Mouse (Mus musculus): Measurements from ENCODE around the gene Nr2f2.

Nr2f2 gene

DNA sequence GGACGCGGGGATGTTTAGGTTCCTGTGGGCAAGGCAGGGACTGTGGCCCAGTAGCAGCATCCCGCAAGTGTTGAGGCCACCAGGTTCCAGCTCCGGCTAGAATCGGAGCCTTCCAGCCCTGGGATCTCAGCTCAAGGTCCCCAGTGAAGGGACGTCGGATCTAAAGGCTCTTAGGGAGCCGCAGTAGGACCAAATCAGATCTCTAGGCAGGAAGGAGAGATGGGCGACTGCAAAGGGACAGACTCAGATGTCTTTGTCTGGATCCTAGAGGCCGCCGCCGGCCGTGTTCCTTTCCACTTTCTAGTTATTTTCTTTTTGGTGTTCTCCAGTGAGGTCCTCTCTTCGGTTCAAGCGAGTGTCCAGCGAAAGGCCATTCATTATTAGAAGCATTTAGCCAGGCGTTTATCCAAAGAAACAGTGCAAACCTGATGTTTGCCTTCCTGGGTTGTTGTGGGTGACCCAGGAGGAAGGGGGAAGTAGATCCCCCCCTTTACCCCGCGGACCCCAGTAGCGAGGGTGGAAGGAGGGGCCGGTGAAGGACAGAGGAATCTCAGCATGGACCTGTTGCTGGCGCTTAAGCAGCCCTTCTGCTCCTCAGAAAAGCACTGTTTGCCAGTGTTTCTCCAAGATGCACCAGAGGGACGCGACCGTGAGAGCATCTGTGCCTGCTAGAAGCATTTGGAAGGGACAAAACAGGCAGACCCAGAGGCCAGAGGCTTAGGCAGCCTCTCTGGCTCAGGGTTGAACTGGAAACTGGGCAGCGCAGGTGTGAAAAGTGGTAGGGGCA is 34.3 kb downstream of the Nr2f2 start:
- no peak for DNase-seq (ENCODE audit: low spot score)

DNA sequence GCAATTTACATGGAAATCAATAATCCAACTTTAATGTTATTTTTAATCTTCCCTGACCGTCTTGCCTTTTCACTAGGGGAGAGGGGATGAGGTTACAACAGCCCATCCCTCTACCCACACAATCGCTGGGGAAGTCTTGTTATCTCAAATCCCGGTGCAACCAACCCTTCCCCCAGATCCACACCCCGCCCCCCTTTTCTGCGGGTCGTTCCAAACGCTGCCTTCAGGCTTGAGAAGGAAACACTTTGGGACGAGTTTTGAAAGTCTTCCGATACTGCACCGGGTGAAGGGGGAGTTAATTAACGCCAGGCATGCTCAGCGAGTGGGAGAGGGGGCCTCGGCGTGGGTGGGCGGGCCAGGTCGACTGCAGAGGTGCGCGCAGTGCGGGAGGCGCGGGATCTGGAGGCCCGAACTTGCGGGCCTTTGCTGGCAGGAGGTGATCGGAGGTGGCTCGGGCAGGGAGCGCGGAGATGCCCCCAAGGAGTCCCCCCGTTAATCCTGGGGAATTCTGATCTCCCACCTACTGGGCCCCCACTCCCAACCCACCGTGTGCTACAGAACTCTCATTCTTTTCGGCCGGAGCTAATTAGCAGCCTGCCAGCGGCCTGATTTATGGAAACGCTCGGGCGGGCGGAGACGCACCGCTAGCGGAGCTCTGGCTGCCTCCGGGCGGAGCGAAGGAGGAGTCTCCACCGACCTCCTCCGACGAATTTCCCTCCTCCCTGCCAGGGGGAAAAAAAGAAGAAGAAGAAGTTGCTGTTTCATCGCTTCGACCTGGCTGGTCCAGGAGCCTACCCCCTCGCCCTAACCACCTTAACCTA is 35.1 kb downstream of the Nr2f2 start:
- peak; percentile 73 for DNase-seq (ENCODE audit: low spot score)

DNA sequence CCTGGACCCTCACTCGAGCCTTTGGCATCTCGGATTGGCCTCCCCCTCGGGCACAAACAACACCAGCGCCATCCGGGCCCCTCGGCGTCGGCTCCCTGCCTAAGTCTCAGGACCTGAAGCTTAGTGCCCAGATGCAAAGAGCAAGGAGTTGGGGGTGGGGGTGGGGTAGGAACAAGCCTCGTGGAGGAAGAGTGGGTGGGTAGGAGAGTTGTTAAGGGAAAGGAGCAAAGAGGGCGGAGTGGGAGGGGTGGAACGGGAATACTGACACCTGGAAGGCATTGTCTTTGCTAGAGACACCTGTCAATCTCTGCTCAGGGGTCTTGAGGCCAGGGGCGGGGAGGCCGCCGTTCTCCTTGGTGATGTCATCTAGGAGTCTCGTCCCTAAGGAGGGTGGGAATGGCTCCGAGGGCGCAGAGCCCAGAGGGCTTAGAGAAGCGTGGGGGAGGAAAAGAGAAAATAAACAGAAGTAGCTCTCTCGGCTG is 35.7 kb downstream of the Nr2f2 start:
- no peak for DNase-seq (ENCODE audit: low spot score)

DNA sequence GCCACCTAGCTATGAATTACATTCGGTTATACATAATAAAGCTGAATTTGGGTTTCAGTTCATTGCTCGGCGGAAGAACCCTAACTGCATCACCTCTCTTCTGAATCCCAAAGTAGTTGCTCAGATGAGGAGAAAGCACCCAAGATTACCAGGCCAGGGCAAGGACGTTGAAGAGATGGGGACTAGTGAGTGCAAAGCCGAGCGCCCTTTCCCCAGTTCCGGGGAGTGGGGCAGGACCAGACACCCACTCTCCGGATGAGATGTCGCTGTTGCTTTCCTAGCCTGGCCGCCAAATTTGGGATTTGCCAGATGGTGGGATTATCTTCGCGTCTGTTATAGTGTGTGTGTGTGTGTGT is 36.4 kb downstream of the Nr2f2 start:
- no peak for DNase-seq (ENCODE audit: low spot score)

DNA sequence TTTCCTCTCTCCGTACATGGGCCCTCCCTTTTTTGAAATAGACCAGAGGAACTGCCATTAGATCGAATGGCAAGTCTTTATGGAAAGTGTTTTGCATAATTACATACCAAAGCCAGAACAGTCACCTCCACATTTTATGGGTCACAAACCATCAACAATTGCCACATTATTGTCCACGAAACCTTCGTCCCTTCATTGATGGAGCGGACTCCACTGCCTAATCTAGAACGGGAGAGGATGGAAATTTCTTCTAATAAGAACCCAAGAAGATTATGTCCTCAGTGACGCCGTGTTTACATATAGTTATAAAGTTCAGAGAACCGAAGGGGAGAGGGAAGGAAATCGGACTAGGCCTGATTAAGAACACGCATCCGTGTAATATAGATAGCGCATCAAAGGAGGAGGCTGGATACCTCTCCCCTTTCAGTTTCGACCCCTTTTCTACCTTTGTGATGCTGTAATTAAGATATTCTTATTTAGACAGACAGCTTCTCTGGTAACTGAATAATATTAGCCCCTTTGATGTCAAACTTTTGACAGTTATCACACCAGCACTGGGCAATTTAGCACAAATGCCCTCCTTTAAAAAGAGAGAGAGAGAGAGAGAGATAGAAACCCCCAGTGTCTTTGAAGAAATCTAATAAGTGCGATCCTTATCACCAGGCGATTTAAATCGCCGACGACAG is 36.9 kb downstream of the Nr2f2 start:
- no peak for DNase-seq (ENCODE audit: low spot score)

DNA sequence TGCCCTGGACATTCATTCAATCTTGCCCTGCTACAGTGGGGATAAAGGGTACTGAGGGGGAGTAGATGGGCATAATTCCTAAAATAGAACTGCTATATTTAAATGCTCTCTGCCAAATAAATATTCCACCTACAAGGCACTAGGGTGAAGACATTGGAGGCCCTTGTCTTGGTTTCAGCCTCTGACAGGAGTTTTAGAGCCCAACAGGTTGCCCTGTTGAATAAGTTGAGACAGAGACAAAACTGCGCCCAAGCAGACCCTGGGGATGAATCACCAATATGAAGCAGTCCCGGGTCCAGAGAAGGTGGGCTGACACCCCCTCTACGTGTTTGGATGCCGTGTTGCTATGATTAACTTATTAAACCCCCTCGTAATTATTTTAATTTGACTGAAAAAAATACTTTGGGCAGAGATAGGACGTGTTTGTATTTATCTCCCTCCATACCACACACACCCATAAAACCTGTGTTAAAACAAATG is 37.5 kb downstream of the Nr2f2 start:
- DNase-seq (ENCODE audit: low spot score), result no peak

DNA sequence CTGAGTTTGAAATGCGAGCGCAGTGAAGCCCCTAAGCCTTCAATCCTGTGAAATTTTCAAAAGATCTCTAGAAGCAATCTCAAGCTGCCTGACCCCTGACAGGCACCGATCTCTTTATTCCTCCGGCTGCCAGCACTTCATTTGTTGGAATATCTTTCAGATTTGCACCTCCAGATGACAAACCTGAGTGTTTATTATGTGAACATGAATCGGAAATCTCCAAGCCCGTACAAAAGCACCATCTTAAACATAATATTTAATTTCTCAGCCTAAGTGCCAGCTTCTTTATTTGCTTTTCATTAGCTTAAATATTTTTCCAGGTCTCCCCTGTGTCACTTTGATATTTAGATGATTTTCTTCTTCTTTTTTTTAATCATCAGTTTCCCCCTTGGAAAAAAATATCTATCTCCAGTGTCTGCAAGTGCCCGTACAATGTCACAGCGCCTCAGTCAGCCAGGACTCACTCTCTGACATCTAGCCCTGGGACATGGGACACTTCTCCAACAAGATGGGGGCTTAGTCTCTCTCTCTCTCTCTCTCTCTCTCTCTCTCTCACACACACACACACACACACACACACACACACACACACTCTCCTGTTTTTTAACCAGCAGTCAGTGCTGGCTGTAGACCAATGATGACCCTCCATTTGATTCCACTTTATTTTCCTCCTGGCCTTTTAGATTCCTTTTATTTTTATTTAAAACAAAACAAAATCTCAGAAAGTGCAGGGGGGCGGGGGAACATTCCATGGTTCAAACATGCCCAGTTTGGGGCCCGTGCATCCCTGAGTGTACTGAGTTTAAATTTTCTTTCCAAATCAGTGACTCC is 38.1 kb downstream of the Nr2f2 start:
- no peak for DNase-seq (ENCODE audit: low spot score)

DNA sequence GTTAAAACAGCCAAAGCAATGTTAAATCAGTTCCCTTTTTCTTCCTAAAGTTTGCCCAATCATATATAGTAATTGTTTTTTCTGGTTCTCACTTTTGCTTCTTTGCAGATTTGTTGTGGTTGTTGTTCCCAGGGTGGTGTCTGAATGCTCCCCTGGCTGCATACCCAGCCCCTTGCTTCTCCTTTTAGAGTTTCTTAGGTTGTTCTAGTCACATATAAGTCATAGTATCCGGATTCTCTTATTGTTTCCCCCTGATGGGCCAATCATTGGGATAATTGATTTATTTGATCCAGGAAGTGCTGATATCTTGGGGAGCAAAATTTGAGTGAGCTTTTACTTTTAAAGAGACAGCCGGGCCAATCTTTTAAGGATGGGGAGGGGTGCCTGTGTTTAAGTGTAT is 39.3 kb downstream of the Nr2f2 start:
- DNase-seq (ENCODE audit: low spot score), result no peak

DNA sequence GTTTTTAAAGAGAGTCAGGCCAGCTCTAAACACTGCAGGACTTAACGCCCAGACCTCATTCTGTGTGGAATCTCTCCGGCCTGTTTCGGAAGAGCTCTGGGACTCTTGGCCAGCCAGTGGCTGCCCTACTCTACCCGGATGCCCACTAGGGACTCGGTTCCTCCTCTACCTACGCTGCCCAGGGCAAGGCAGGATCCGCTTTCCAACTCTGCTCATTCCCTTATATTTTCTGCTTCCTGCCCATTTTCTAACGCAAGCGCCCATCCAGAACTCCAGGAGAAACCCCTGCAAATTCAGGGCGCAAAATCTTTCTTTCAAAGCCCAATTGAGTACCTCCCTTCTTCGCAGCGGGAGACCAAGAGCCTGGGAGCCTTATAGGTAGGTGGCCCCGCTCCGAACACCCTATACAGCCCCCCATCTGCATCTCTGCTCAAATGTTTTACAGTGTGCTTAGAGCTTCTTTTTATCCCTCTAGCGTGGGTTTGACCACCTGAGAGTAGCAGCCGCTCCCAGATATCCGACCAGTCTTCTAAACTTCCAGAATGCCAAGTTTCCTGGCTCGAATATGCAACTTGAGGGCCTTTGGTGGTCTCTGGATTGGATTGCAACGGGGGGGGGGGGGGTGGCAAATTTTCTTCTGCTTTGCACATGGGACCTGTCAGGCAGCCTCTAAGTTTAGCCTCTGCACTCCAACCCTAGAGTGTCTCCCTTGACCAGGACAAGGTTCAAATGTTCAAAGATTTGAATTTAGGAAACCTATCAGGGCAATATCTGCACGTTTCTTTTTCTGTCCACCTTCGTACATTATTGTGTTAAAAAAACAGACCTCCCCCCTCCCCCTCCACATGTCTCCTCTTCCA is 40.1 kb downstream of the Nr2f2 start:
- DNase-seq (ENCODE audit: low spot score), result no peak

DNA sequence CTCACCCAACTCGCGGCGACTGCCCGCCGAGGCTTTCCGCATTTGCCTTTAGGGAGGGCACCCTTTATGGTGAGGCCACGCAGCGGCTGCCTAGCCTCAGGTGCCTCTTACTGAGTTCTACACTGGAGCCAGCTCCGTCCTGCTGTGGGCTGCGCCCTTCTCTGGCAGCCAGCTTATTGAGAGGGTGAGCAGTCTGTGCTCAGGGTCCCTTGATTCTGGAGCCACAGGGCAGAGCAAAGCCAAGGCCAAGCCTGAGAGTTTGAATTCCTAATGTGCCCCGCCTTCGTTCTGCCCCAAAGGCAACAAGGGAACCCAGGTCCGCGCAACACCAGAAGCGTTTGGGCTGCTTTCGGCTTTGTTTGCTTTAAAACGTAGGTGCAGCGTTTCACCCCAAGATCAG is 41.2 kb downstream of the Nr2f2 start:
- DNase-seq (ENCODE audit: low spot score), result no peak

DNA sequence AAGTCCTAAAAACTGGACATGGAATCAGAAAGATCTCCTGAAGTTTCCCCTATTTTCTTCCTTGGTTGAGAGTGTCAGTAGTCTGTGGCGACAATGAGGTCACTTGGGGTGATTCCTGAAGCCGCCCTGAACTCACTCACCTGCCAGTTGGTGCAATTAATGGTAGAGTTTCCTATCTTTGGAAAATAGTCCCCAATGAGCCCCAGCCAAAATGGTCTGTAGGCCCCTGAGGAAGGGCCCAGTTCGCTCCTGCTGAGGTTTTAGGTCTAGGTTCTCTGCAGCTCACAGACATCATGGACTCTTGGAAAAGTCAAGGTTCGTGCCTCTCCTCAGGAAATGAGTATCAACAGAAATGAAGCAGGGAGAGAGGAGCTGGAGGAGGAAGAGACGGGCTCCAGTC is 42.0 kb downstream of the Nr2f2 start:
- no peak for DNase-seq (ENCODE audit: low spot score)

DNA sequence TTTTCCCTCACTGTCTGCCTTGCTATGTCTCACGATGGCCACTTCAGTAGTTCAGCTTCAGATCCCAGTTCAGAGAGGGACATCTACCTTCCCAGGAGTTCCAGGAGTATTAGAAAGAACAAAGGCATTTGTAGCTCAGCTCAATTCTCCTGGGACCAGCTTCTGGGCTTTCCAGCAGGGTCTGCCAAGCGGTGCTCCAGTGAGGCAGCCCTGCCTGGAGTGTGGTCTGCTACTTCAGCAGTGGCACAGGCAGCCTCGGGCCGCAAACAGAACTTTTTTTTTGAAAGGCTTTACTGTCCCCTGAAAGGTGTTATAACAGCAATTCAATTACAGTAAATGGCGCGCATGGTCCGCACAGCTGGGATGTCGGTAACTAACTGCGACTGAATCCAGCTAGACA is 42.5 kb downstream of the Nr2f2 start:
- no peak for DNase-seq (ENCODE audit: low spot score)

DNA sequence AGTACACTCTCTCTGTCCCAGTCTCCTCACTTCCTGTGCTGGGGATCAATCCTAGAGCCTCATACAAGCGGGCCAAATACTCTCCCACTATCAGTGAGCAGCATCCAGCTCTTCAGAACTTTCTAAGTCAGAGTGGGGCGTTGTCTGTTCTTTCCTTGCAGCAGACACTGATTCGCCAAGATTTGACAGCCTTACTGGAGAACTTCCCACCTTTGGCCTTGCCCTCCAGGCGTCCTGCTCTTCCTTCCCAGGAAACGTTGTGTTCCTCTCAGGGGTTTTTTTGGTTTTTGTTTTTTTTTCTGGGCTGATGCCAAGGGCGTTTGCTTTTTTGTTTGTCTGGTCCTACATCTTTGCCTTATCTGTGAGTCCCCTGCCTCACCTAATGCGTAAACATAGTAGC is 60.8 kb downstream of the Nr2f2 start:
- no peak for DNase-seq (ENCODE audit: low spot score)

DNA sequence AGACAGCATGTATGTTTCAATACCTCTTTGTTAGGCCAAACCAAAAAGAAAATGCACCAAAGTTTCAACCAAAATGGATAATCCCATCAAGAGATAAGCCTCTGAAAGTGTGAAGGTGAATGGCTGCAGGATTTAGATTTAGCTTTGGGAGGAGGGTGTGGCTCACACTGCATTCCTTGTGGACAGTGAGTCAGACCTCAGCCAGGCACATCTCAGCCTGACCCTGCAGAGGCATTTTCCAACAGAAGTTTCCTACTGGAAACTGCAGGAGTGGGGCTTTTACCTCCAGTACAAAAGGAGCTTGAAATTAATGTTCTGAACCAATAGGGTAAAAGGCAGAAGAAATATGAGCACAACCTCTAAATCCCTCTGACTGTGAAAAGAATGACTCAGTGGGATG is 62.1 kb downstream of the Nr2f2 start:
- DNase-seq (ENCODE audit: low spot score), result no peak
